Mouse (Mus musculus): Measurements from ENCODE around the gene Frmd4b. TPM values are rescaled to one million over a fixed set of nuclear protein-coding genes. Genes with fewer than 3 reads are reported as not detected.

Frmd4b gene
- total and polyA plus RNA-seq, 3 experiments, result 0.13 to 0.70 (median 0.13) TPM

GRCm38 (mm10) chr6:97293667-97294569 is 323.4 kb downstream of the Frmd4b start:
- in situ Hi-C loops (cut with MboI; ENCODE audit: low pct_ligation_motif_present, low pct_unique_long_range_greater_than_20kb, low sequenced_read_pairs) (loop anchor here (10.0 kb wide), 1 partner anchor 111 kb away; no protein-coding TSS in a partner anchor), dilution Hi-C loops (cut with MboI; ENCODE audit: extremely low pct_ligation_motif_present, extremely low pct_unique_long_range_greater_than_20kb, low sequenced_read_pairs) (no loop called here)
- Histone ChIP-seq H3K4me2 (ENCODE audit: insufficient read depth, low read depth, poor library complexity, severe bottlenecking) (peak overlapping the region; percentile 62), H3K79me2 (replicated peaks; ENCODE audit: control insufficient read depth, extremely low read depth, insufficient read depth, poor library complexity, severe bottlenecking) (no peaks in the 10 kb centered on the region), H3K27me3 (replicated peaks) (no peaks in the 10 kb centered on the region), H3K4me1 (ENCODE audit: control insufficient read depth in 1 of 2, insufficient read depth in 2 of 2) (peaks cover 21 to 70% of the 10 kb centered on the region in 2 experiments), H3K9ac (ENCODE audit: insufficient read depth, low read depth) (no peak overlapping the region), H3K27ac (ENCODE audit: insufficient read depth, low read depth) (no peak overlapping the region), H3K36me3 (replicated peaks in 1 of 2; ENCODE audit: control insufficient read depth in 1 of 2, insufficient read depth in 1 of 2, low read length in 1 of 2) (no peaks in the 10 kb centered on the region), H3K9me3 (replicated peaks; ENCODE audit: low read length) (no peaks in the 10 kb centered on the region), H3K4me3 (replicated peaks in 1 of 3; ENCODE audit: low read depth in 2 of 3, low read length in 2 of 3, poor library complexity in 1 of 3) (no peak overlapping the region)
- TF ChIP-seq ZC3H11A (IDR thresholded peaks at IDR 0.05; ENCODE audit: low read depth, low read length) (no peak), KAT2A (IDR thresholded peaks at IDR 0.05; ENCODE audit: insufficient replicate concordance, low read length) (no peak), NRF1 (IDR thresholded peaks at IDR 0.05; ENCODE audit: low read depth, low read length) (peak; percentile 70), RCOR1 (conservative IDR thresholded peaks at IDR 0.05; ENCODE audit: low read depth, low read length) (no peak), ETS1 (conservative IDR thresholded peaks at IDR 0.05; ENCODE audit: low read depth, low read length) (peak; percentile 52; the same call in 1 of the 2 replicates), HCFC1 (IDR thresholded peaks at IDR 0.05; ENCODE audit: low read depth, low read length) (peak; percentile 15; the same call in 1 of the 2 replicates), E2F4 (IDR thresholded peaks at IDR 0.05; ENCODE audit: insufficient replicate concordance, low read depth, low read length) (no peak), POLR2A (IDR thresholded peaks at IDR 0.05; ENCODE audit: low read depth, low read length) (peak; percentile 34; the same call in 1 of the 2 replicates), ELF1 (IDR thresholded peaks at IDR 0.05; ENCODE audit: low read depth, low read length) (peak; percentile 62), TBP (conservative IDR thresholded peaks at IDR 0.05; ENCODE audit: low read depth, low read length) (no peak), EP300 (IDR thresholded peaks at IDR 0.05; ENCODE audit: low read length) (peak; percentile 55; the same call in 1 of the 2 replicates), ZMIZ1 (IDR thresholded peaks at IDR 0.05; ENCODE audit: low read depth, low read length) (no peak), UBTF (IDR thresholded peaks at IDR 0.05; ENCODE audit: low read depth, low read length) (no peak), PAX5 (IDR thresholded peaks at IDR 0.05; ENCODE audit: low read length) (no peak), RAD21 (IDR thresholded peaks at IDR 0.05; ENCODE audit: low read depth, low read length) (no peak), CHD1 (IDR thresholded peaks at IDR 0.05; ENCODE audit: low read depth, low read length) (no peak), USF1 (IDR thresholded peaks at IDR 0.05; ENCODE audit: low read depth, low read length) (no peak), USF2 (conservative IDR thresholded peaks at IDR 0.05; ENCODE audit: low read depth, low read length) (no peak), CHD2 (IDR thresholded peaks at IDR 0.05; ENCODE audit: low read length) (peak; percentile 78), ZNF384 (IDR thresholded peaks at IDR 0.05; ENCODE audit: low read depth, low read length) (no peak), MAFK (IDR thresholded peaks at IDR 0.05; ENCODE audit: insufficient replicate concordance, low read length) (0 out of 2 replicates have a peak, but pooled peaks have one; percentile 5), NELFE (IDR thresholded peaks at IDR 0.05; ENCODE audit: low read depth, low read length) (no peak; the same call in 1 of the 2 replicates), JUND (conservative IDR thresholded peaks at IDR 0.05; ENCODE audit: low read depth, low read length) (no peak), SMC3 (IDR thresholded peaks at IDR 0.05; ENCODE audit: low read depth, low read length) (no peak), CTCF (conservative IDR thresholded peaks at IDR 0.05 in 1 of 2, IDR thresholded peaks at IDR 0.05 in 1 of 2; ENCODE audit: low read depth in 2 of 2, low read length in 2 of 2) (no peak), ZKSCAN1 (IDR thresholded peaks at IDR 0.05; ENCODE audit: borderline replicate concordance, low read depth, low read length) (no peak), SIN3A (IDR thresholded peaks at IDR 0.05; ENCODE audit: low read length) (0 out of 2 replicates have a peak, but pooled peaks have one; percentile 47), MAX (IDR thresholded peaks at IDR 0.05; ENCODE audit: low read length) (0 out of 2 replicates have a peak, but pooled peaks have one; percentile 22), IRF4 (IDR thresholded peaks at IDR 0.05; ENCODE audit: low read depth, low read length) (peak; percentile 54), MXI1 (IDR thresholded peaks at IDR 0.05; ENCODE audit: low read depth, low read length) (no peak; the same call in 1 of the 2 replicates), MYC (IDR thresholded peaks at IDR 0.05; ENCODE audit: low read depth, low read length) (no peak), BHLHE40 (IDR thresholded peaks at IDR 0.05; ENCODE audit: low read depth, low read length) (no peak), POLR2AphosphoS2 (IDR thresholded peaks at IDR 0.05; ENCODE audit: low read depth, low read length) (no peak), TCF12 (IDR thresholded peaks at IDR 0.05; ENCODE audit: low read depth, low read length) (peak; percentile 46), MEF2A (IDR thresholded peaks at IDR 0.05; ENCODE audit: borderline replicate concordance, low read depth, low read length) (no peak; the same call in 1 of the 2 replicates), JUN (IDR thresholded peaks at IDR 0.05; ENCODE audit: insufficient read depth, low read depth, low read length) (no peak), GABPA (IDR thresholded peaks at IDR 0.05; ENCODE audit: insufficient replicate concordance, low read depth, low read length) (no peak), MAZ (IDR thresholded peaks at IDR 0.05; ENCODE audit: low read depth, low read length) (no peak)
- peak; percentile 83 for DNase-seq (ENCODE audit: extremely low read depth)

Data from CH12.LX (cell line).